Mouse (Mus musculus) adipocyte (in vitro differentiated cells): Measurements from ENCODE around the gene Isca2.

ENCODE experiments used
- DNase-seq: peaks from one replicate; pipeline ENCODE4 v3.0.0-alpha.2; 2016; ENCODE audit warnings: low spot score

Gene Isca2

DNA sequence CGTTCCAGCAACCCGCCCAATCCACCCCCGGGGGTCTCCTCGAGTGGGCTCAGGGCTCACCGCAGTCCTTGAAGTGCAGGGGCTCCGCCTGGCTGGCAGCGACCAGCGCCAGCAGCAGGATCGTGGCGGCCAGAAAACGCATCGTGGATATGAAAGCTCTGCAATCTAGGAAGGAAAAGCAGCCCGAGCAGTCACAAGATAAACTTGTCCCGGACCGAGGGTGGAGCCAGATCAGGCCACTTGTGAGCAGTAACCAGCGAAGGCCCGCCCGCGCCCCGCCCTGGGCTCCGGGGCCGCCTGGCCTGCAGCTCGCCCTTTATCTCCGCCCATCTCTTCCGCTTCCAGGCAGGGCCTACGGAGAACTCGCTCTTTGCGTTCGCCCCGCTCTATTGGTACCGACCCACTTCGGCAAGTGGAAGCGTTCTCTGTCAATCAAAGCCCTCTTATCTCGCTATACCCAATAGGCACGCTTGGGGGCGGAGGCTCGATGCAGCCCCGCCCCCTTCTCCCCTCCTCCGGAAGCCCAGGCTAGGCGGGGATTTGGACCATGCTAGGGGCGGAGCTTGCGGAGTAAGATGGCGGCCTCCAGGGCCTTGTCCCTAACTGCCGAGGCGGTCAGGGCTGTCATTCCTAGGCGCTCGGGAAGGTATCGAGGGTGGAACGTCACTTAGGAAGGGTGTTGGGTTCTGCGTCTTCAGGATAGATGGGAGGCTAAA, at the start of gene Isca2, which contains the start of gene Npc2:
Isca2 (plus strand) TSS at position 526 of the 716 bp plus-strand sequence.
Npc2 (minus strand) TSS at position 427 of the 716 bp plus-strand sequence.
- peak; percentile 99 for DNase-seq

DNA sequence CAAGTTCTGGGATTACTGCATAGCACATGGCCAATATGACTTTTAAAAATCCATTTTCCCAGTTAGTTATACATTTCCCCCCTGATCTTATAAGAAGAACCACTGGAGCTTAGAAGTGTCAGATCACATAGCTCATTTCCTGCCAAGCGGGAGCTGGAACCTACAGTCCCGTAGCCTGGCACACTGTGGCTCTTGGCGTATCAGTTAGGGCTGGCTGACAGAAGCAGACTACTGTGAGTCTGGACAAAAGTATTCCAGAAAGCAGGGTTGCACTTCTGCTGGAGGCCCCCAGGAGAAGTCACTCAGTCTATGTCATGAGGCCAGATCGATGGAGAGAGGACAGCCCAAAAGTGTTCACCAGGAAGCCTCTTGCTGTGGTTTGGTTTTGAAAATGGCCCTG, 46.7 kb upstream of the Isca2 start:
- no peak for DNase-seq

DNA sequence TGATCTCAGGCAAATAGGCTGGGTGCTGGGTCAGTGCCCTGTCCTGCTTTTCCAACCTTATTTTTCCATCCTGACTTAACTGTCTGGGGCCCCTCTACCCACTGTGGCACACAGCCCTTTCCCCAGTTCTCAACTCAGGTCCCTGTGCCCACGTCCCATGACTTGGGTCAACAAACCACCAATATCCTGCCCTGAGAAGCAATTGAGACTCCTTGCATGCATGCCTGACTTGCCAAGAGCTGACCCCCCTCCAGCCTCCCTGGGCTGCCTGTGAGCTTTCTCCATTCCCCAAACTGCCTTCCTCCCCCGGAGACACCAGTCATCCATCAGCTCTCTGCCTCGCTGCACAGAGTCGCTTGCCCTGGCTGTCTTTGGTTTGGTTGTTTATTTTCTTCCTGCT, 46.1 kb upstream of the Isca2 start:
- DNase-seq, result no peak

DNA sequence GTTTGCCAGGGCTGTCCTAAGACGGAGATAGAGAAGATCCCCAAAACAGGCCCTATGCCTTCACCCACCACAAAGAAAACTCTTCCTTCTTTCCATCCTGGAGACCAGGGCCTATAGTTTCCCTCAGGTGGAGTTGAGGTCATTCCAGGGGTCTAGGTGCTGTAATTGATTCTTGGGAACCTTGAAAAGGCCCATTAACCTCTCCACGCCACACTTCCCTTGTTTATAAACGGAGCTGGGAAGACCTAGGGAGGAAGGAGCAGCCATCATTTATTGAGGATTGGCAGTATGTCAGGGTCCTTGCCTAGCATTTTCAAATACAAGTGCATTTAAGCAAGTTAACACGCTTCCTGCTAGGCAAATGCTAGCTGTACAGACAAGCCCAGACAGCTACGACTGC, 45.6 kb upstream of the Isca2 start:
- DNase-seq, result no peak

DNA sequence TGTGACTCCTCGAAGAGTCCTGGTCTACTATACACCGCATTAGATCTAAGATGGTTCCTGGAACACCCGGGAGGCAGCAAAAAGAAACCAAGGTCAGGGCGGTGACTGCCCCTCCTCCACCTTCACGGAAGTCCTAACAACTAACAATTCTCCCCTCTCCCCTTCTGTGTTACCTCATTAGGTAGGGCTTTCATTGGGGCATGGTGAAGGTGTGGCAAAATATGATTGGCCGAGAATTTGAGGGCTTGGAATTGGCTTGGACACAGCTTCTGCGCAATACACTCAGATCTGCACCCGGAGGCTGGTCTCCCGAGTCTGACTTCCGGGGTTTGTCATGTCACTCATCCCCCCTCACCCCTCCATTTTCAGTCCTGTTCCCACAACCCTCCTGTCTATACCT, 44.6 kb upstream of the Isca2 start:
- no peak for DNase-seq

DNA sequence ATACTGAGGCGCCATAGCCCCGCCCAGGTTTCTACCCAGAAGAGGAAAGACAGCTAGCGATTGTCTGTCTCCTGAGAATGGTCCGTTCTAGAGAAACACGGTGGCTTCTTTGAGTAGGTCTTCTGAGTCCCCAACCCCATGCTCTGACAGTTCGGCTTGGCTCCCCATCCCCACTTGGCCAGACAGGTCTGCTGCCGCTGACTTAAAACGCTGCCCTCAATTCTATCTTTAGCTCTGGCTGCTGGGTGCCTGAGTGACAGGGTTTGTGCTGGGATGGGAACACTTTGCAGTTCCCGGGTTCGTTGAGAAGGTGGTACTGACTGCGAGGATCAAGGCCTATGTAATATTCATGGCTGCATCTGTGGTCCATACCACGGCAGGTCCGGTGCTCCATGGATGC, 39.7 kb upstream of the Isca2 start:
- no peak for DNase-seq

DNA sequence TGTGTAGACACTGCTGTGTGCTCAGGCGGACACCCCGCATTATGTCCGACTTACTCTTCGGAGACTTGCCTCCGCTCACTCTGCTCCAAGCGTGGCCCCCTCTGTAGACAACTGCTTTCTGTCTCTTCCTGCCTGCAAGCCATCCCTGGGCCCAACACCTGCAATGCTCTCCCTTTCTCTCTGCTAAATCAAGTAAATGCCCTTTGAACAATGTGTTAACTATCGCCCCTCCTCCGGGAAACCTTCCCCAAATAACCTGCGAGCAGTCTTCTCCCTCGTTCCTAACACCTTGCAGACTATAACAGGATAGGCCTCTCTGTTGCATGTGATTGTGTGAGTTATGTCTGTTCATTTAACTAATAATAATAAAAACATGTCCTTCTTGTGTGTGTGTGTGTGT, 29.6 kb upstream of the Isca2 start:
- no peak for DNase-seq

DNA sequence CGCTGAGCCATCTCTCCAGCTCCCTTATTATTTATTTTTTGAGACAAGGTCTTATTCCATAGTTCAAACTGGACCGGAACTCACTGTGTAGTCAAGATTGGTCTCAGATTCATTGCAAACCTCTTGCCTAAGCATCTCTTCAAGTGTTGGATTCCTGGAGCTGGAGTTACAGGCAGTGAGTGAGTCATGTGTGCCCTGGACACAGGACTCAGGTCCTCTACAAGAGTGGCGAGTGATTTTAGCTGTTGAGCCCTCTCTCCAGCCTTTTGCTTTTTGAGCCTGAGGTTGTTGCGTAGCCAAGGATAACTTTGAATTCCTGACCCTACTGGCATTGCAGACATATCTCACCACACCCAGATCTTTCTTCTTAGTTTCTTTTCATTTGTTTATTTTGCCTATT, 27.4 kb upstream of the Isca2 start:
- no peak for DNase-seq

DNA sequence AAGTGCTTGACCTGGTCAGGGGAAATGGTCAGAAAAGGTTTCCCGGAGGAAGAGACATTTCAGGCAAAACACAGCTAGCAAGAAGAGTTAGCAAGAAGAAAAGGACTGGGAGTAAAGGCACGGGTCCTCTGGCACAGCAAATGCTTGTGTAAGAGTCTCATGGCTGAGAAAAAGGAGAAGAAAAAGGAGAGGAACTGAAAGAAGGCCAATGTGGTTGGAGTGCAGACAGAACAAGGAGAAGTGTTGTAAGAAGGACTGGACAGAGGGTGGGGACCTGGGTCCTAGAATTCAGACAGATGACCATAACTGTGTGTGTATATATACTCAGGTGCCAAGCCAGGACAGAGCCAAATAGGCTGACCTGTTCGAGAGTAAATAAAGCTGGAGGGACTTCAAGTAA, 24.9 kb upstream of the Isca2 start:
- DNase-seq, result peak; percentile 62

DNA sequence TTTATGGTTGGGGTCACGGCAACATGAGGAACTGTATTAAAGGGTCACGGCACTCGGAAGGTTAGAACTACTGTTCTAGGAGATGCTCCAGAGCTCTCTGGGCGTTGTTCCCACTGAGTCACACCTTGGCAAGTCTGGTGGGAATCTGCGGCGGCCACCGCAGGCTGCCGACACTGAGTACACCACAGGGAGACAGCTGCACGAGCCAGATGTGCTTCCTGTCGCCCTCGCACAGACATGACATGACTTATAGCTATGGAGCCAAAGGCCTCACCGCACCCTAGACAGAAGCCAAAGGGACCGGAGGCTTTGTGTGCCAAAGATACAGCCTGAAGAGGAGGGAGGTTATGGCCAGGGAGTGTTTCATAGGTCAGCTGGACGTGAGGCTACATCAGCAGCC, 22.4 kb upstream of the Isca2 start:
- DNase-seq, result peak; percentile 67

DNA sequence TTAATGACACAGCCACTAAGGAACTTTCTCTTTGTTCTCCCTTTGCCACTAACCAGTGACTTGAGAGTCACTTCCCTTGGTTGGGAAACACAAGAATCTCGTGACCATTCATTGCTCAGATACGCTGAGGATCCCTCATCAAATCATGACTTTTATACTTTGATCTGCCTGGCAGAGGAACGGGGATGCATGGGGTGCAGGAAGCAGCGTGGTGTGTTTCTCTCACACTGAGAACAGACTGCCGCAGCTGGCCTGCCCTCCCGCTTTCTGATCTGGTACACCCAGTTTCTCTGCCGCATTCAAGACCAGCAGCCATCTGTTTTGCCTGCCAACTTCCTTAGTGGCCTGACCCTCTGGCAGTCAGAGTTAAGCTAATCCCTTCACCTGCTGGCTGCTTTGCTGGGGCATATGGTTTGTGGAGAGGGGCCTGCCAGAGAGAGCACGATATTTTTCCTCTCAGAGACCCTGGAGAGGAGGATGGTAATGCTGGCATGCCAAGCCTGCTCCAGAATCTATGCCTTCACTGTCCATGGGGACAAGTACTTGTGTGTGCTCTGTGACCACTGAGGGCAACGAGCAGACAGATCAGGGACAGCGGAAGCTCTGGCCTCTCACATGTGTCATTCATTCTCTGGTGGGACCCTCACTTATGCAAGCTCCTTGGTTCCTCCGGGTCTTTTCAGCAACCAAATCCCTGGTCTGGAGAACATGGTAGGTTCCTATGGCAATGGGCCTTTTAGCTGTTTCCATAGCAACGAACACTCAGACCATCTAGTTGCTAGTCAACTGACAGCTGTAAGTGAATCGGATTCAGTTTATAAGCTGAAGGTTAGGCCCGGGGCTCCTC, 20.7 kb upstream of the Isca2 start:
- peak; percentile 17 for DNase-seq

DNA sequence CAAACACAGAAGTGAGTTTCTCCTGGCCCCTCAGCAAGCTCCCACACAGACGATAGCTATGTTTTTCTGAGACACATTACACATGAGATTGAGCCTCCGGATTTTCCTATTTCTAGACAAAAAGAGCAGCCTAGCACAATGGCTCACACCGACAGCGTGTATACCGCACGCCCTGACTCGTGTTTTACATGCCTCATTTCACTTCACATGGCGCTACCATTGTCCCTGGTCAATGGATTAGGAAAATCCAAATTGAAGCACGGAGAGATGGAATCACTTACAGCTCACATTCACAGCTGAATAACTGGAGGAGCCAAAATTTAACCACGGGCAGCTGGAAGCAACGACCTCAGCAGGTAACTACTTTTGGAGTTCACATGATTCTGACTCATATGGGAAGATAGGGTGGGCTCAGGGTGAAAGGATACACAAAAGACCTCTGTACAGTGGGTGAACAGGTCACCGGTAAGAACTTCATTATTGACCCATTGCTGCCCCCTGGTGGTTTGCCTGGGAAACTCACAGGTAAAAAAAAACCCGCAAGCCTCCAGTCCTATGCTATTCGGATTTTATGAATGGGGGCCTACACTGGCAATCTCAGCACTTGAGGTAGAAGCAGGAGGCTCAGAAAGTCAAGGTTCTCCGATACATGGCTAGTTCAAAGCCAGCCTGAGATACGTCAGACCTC, 17.9 kb upstream of the Isca2 start:
- peak; percentile 64 for DNase-seq

DNA sequence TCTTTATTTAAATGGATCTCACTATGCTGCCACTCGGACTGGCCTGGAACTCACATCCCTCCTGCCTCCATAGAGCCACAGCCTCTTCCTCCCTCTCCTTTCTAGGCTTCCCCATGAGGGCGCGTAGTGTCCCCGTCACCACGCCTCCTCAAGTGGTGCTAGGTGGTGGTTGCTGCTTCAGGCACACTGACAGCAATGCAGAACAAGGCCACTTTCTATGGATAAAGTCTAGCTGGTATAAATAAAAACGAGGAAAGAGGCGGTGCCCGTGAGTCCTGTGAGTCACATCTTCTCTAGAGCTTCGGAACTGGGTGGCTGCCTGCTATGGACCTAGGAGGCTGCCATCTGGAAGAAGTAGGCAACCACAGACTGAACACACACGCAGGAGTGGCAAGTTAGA, 17.0 kb upstream of the Isca2 start:
- DNase-seq, result no peak

DNA sequence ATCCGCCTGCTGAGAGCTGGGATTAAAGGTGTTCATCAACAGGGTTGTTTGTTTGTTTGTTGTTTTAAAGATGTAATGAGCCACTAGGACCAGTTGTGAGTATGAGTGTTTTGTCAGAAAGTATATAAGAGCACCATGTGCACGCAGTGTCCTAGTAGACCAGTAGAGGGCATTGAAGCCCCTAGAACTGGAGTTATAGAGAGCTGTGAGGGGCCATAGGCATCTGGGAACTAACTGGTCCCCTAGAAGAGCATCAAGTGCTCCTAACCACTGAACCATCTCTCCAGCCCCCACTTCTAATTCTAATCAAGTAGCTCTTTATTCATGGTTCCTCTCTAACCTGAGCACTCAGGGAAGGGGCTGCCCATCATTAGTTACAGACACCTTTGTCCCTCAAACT, 14.0 kb upstream of the Isca2 start:
- peak; percentile 25 for DNase-seq

DNA sequence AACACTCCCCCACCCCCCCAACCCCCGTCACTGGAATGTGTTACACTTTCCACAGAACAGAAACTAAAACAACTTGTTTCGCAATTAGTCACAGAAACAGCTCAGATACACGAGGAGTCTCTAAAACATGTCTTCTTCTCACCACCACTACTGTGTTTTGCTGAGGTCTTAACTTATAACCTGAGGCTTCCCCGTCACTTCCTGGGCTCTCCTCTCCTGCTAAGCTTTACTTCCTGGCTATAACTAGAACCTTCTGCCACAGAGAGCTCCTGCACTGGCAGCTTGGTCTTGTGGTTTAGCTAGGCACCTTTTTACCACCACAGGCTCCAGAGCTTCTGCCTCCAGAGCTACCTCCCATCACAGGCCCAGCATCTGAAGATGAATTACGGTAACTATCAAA, 10.5 kb upstream of the Isca2 start:
- DNase-seq, result peak; percentile 68

DNA sequence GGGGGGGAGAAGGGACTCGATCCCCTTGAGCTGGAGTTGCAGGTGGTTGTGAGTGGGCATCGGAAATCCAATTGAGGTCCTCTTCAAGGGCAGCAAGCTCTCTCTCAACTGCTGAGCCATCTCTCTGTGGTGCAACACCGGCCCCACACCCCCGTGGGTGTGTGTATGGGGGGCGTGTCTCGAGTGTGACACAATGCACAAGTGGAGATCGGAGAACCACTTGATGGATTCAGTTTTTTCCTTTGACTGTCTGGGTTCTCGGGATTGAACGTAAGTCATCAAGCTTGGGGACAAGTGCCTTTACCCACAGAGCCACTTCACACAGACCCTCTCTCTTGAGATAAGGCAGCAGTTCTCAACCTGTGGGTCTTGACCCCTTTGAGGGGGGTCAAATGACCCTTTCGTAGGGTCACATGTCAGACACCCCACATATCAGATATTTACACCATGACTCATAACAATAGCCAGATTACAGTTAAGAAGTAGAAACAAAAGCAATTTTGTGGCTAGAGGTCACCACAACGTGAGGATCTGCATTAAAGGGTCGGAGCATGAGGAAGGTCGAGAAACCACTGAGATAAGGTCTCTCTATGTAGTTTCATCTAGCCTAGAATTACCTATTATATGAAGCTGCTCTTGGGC, 9.4 kb upstream of the Isca2 start:
- DNase-seq, result peak; percentile 6

DNA sequence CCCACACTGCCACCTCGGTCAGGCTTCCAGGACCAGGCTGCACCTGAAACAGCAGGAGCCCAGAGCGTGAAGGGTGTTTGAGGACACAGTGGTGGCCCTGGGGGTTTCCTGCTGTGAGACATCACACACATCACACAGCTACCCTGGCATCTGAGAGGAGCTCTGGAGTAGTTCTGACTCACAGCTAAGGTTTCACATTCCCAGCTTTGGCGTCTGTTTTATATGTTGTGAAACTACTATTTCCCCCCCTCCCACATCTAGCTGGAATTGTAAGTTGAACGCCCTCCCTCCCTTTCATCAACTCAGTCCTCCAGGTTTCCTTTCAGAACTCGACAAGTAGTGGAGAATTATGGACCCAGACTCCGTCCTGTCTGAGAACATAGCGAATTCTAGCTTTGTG, 8.3 kb upstream of the Isca2 start:
- DNase-seq, result peak; percentile 17

DNA sequence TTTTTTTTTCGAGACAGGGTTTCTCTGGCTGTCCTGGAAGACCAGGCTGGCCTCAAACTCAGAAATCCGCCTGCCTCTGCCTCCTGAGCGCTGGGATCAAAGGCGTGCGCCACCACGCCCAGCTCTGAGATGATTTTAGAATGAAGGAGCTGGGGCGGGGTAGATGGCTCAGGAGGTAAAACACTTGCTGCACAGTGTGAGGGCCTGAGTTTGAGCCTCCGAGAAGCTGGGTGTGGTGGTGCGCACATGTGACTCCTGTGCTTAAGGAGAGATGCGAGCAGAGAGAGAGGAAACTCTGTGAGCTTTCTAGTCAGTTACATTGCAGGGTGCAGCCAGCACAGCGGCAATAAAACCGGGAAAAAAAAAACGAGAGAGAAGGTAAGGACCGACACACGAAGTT, 7.5 kb upstream of the Isca2 start:
- DNase-seq, result no peak

DNA sequence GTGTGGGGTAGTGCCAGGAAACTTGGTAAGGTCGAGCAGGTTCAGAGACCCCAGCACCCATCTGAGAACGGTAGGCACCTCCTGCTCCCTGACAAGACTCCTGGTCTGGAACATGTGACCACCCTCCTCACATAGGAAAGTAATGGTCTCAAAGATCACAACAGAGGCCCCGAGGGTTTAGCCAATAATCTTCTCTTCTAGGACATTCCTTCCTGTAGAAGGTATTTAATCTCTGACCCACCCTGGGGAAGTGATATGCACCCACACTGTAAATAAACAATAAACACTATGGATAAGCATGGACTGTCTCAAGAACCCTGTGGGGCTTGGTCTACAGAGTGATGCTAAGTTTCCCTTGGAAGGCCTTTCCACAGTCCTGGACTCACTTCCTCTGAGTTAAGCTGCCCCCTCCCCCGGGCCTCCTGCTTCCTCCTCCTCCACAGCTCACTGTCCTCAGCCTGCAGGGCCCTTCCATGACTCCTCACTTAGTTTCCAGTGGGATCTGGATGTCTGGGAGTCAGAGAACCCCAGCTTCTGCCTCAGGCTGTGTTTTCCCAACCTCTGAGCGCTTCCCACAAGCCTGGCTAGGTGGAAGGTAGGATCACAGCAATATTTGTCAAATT, 6.8 kb upstream of the Isca2 start:
- DNase-seq, result peak; percentile 46

DNA sequence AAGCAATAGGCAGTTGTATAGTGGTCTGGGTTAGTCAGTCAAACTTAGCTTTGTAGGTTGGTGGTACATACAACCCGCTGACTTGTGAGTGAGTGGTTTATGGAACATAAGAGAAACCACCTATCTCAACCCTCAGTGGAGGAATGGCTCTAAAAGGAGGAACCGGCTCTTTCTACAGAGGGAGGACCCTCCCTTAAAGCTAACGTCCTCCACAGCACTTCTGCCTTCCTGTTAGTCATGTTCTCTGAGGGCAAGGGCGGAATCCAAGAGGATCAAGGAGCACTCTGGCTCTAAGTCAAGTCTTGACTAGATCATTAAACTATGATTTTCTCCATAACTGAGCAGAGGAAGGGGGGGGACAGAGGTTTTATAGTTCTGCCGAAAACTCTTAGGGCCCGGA, 5.5 kb upstream of the Isca2 start:
- DNase-seq, result no peak

DNA sequence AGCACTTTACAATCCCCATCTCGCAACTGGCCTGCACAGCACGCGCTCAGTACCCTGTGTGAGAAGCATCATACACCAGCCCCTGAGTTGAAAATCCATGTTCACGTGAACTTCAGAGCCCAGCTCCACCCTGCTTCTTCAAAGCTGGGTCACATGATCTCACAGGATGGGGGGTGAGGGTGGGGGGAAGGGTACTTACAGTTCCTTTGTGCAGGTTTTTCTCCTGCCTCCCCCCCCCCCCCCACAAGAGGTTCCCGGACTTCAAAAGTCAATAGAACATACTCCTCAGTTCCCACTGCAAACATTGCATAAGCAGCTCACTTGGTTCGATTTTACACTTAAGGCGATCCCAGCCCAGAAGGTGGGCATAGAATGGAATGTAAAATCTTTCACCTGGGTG, 3.4 kb upstream of the Isca2 start:
- no peak for DNase-seq

DNA sequence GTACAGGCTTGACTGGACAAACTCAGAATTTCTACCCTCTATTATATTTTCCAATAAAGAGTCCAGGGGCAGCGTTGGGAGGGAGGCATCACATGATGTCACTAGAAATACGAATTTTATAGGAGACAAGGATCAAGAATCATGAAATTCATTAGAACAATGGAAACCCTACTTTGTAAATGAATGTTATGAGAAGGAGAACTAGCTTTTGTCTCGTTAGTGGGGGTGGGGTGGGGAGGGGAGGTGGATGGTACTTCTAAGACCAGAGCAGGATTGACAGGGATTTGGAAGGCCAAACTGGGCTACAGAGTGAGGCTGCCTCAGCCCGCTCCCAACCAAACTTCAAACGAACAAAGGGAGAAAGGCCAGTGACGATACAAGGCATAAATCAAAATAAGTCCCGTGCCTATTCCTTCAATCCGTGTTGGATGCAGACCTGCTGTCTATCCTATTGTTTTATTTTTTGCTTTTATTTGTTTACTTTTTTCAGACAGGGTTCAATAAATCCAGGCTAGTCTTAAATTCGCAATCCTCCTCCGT, 1.0 kb upstream of the Isca2 start:
- DNase-seq, result peak; percentile 56
